Comparison of ENCODE assay signal across 22 mouse cellular contexts in genomic region chr12:59497434-59497833, GRCm38 (mm10).
DNase-seq lines count a peak whose midpoint lies in the region; ATAC-seq and TF ChIP-seq lines count a peak whose summit lies in the region.
"Had no signal": no experiment of that assay in that cellular context is flagged by ENCODE, and none has a peak within 500 bp of the region (broad histone marks: within the 10 kb centered on the region; RNA-seq: fewer than 3 reads in every experiment).

No protein-coding gene starts in this region.

- H3K4me3 ChIP-seq in kidney, embryonic 14.5 days (ENCODE audit: low read length), result no peak overlapping the region
- H3K4me3 ChIP-seq in kidney, embryonic 15.5 days (replicated peaks), result no peak overlapping the region
- no peak overlapping the region for H3K4me3 ChIP-seq in kidney, adult 2 months (ENCODE audit: insufficient read depth, low read depth, low read length)
- no peak overlapping the region for H3K4me3 ChIP-seq in kidney, embryonic 16.5 days (ENCODE audit: low read length)
- no peak overlapping the region for H3K4me3 ChIP-seq in kidney, postnatal 0 days (replicated peaks; ENCODE audit: low read depth, low read length)

- no peak for TF ChIP-seq POLR2A in kidney, adult 2 months (IDR thresholded peaks at IDR 0.05; ENCODE audit: low read depth, low read length)

- H3K27ac ChIP-seq in kidney, embryonic 14.5 days (ENCODE audit: low read depth, low read length), result no peak overlapping the region
- no peak overlapping the region for H3K27ac ChIP-seq in kidney, embryonic 15.5 days
- H3K27ac ChIP-seq in kidney, adult 2 months (ENCODE audit: insufficient read depth, low read depth, low read length), result no peak overlapping the region
- no peak overlapping the region for H3K27ac ChIP-seq in kidney, embryonic 16.5 days (ENCODE audit: low read length)
- no peak overlapping the region for H3K27ac ChIP-seq in kidney, postnatal 0 days

- no peaks in the 10 kb centered on the region for H3K4me1 ChIP-seq in kidney, embryonic 14.5 days (ENCODE audit: control insufficient read depth, insufficient read depth, low read length)
- no peaks in the 10 kb centered on the region for H3K4me1 ChIP-seq in kidney, embryonic 15.5 days
- H3K4me1 ChIP-seq in kidney, adult 2 months (ENCODE audit: control insufficient read depth, insufficient read depth, low read length), result no peaks in the 10 kb centered on the region
- no peaks in the 10 kb centered on the region for H3K4me1 ChIP-seq in kidney, embryonic 16.5 days (ENCODE audit: insufficient read depth, low read length)
- no peaks in the 10 kb centered on the region for H3K4me1 ChIP-seq in kidney, postnatal 0 days (replicated peaks; ENCODE audit: insufficient read depth, low read length)

- no peaks in the 10 kb centered on the region for H3K27me3 ChIP-seq in kidney, embryonic 14.5 days (ENCODE audit: control insufficient read depth, insufficient read depth, low read length)
- H3K27me3 ChIP-seq in kidney, embryonic 15.5 days, result no peaks in the 10 kb centered on the region
- H3K27me3 ChIP-seq in kidney, adult 2 months (replicated peaks; ENCODE audit: control insufficient read depth, insufficient read depth, low read length), result no peaks in the 10 kb centered on the region
- no peaks in the 10 kb centered on the region for H3K27me3 ChIP-seq in kidney, embryonic 16.5 days (ENCODE audit: insufficient read depth, low read length)
- H3K27me3 ChIP-seq in kidney, postnatal 0 days (ENCODE audit: insufficient read depth, low read length), result no peaks in the 10 kb centered on the region
- H3K27me3 ChIP-seq: CH12.LX had no signal

- 52% methylated on average over 1 of the region's 1 CpGs for WGBS in kidney, embryonic 14.5 days
- WGBS in kidney, embryonic 15.5 days, result 49% methylated on average over 1 of the region's 1 CpGs
- 58% methylated on average over 1 of the region's 1 CpGs for WGBS in kidney, adult 2 months
- 41% methylated on average over 1 of the region's 1 CpGs for WGBS in kidney, embryonic 16.5 days
- 36% methylated on average over 1 of the region's 1 CpGs for WGBS in kidney, postnatal 0 days

- no peak overlapping the region for H3K9ac ChIP-seq in kidney, embryonic 14.5 days (ENCODE audit: low read depth, low read length)
- H3K9ac ChIP-seq in kidney, embryonic 15.5 days, result no peak overlapping the region
- H3K9ac ChIP-seq in kidney, embryonic 16.5 days (replicated peaks; ENCODE audit: low read length), result no peak overlapping the region
- no peak overlapping the region for H3K9ac ChIP-seq in kidney, postnatal 0 days (ENCODE audit: low read depth, low read length)

- H3K4me2 ChIP-seq in kidney, embryonic 14.5 days (replicated peaks; ENCODE audit: low read depth, low read length), result no peak overlapping the region
- no peak overlapping the region for H3K4me2 ChIP-seq in kidney, embryonic 15.5 days
- no peak overlapping the region for H3K4me2 ChIP-seq in kidney, embryonic 16.5 days (replicated peaks; ENCODE audit: low read depth, low read length)
- no peak overlapping the region for H3K4me2 ChIP-seq in kidney, postnatal 0 days (ENCODE audit: low read length)

- 0 out of 2 replicates have a peak, but pooled peaks have one; percentile 35 for ATAC-seq in kidney, embryonic 14.5 days (ENCODE audit: low FRiP score, low TSS enrichment)
- peak; percentile 75 for ATAC-seq in kidney, embryonic 15.5 days (replicated peaks; ENCODE audit: low FRiP score)
- ATAC-seq in kidney, embryonic 16.5 days (ENCODE audit: low FRiP score, low TSS enrichment), result peak; percentile 35; the same call in 1 of the 2 replicates
- no peak for ATAC-seq in kidney, postnatal 0 days (replicated peaks; ENCODE audit: low FRiP score, low read depth)
- ATAC-seq: activated CD4-positive, CD25-positive, alpha-beta regulatory T cell, adult 4 months; CD4-positive, CD25-positive, alpha-beta regulatory T cell, adult 4 months; Patski had no signal

- H3K36me3 ChIP-seq in kidney, embryonic 14.5 days (ENCODE audit: control insufficient read depth, insufficient read depth, low read length), result no peaks in the 10 kb centered on the region
- H3K36me3 ChIP-seq in kidney, embryonic 15.5 days, result no peaks in the 10 kb centered on the region
- no peaks in the 10 kb centered on the region for H3K36me3 ChIP-seq in kidney, adult 2 months (ENCODE audit: control insufficient read depth, insufficient read depth, low read length)
- no peaks in the 10 kb centered on the region for H3K36me3 ChIP-seq in kidney, embryonic 16.5 days (ENCODE audit: insufficient read depth, low read length)
- no peaks in the 10 kb centered on the region for H3K36me3 ChIP-seq in kidney, postnatal 0 days (ENCODE audit: insufficient read depth, low read length)
- H3K36me3 ChIP-seq: G1E had no signal

- no peak for TF ChIP-seq CTCF in kidney, adult 2 months (conservative IDR thresholded peaks at IDR 0.05; ENCODE audit: insufficient read depth, insufficient read length, low read depth, low read length)
- TF ChIP-seq CTCF in kidney, postnatal 0 days (IDR thresholded peaks at IDR 0.05; ENCODE audit: low read depth), result no peak

- DNase-seq in kidney, adult 11 months, result no peak
- no peak for DNase-seq in kidney, adult 2 months
- DNase-seq in kidney, postnatal 25 days, result no peak
- DNase-seq in kidney, postnatal 0 days (ENCODE audit: low spot score), result peak; percentile 52
- DNase-seq in kidney, postnatal 36 days, result no peak
- DNase-seq: adrenal gland, adult 2 months; adrenal gland, adult 8-10 months; adrenal gland, postnatal 10 days; adrenal gland, postnatal 14 days; adrenal gland, postnatal 25 days; adrenal gland, postnatal 36 days; B cell, adult 2 months; cerebellum, adult 11 months; cerebellum, adult 11-12 months had no signal

- no peaks in the 10 kb centered on the region for H3K9me3 ChIP-seq in kidney, embryonic 14.5 days (ENCODE audit: control insufficient read depth, low read length)
- H3K9me3 ChIP-seq in kidney, embryonic 15.5 days (replicated peaks), result no peaks in the 10 kb centered on the region
- H3K9me3 ChIP-seq in kidney, embryonic 16.5 days (ENCODE audit: low read length), result no peaks in the 10 kb centered on the region
- no peaks in the 10 kb centered on the region for H3K9me3 ChIP-seq in kidney, postnatal 0 days (replicated peaks; ENCODE audit: low read length)
- H3K9me3 ChIP-seq: G1E had no signal
